Mouse (Mus musculus) cerebellum, adult 2 months (tissue): Measurements from ENCODE around the gene Cbwd1.

Experiments
- CTCF ChIP-seq: fragments of 200-500 bp; IDR thresholded peaks from 2 replicates; pipeline ENCODE4 v1.5.1; 2011; ENCODE audit warnings: low read depth, mild to moderate bottlenecking, control low read depth, low read length, moderate library complexity, borderline replicate concordance; ENCODE audit not compliant: insufficient read depth
- POLR2A ChIP-seq: fragments of 200-500 bp; IDR thresholded peaks from 2 replicates; pipeline ENCODE4 v1.6.1; 2011; ENCODE audit warnings: low read length, control low read depth, borderline replicate concordance; ENCODE audit not compliant: insufficient read depth

DNA sequence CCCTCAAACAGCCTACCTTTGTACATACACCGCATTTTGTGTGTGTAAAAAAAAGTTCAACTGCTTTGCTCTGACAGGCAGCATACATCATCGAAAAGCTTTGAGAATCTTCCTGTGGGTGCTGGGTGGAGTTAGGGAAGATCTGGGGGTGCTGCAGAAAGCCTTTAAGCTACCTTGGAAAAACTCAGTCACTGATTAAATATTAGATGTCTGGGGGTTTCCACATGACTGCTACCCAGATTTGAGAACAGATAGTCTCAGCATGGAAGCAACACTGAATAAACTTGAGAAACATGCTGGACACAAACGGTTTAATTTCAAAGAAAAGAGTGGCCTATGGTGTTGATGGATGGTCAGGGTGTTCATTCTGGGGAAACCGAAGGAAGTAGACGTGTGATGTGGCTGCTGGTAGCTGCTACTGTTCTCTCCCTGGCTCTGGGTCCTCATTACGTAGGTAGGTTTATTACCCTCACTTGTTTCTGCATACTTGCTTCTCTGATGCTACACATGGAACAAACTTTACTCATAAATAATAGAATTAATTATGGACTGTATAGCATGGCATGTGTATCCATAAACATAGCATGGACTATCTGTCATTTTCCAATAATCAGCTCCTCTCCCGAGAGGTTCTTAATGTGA lies 22.6 kb upstream of the Cbwd1 start:
- TF ChIP-seq CTCF (no peak), POLR2A (no peak)
